Mouse (Mus musculus) liver (tissue): ENCODE data around the gene Rhpn2.

ENCODE experiments used
- DNase-seq: peaks from one replicate; pipeline ENCODE4 v3.0.0-alpha.2; 2020; ENCODE audit warnings: mixed read lengths

Gene Rhpn2

GRCm38 (mm10) chr7:35395734-35396456, 61.9 kb downstream of the Rhpn2 start:
- peak; percentile 33 for DNase-seq

DNA sequence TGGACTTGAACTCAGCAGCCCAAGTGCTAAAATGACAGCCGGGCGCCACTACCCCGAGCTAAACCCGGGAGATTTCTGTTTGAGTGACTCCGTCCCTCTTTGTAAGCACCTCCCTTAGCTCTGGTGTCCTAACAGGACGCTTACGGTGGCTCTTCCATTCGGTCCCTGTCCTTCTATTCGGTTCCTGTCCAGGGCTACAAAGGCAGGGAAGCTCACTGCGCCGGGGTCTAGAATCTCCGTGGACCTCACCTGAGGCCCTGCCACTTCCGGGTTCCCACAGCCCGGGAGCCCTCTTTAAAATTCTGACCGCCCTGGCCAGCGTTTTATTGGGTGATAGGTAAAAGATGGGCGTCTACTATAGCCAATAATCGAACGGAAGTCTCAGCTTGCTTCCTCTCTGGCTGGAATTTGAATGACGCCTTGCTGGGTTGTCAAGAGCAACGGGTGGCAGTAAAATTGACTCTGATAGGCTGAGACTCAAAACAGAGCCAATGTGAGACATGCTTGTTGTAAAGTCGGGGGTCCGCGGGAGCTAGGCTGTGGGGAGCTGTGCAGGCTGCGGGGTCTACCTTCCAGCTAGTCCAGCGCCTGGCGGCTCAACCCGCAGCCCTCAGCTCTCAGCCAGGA, 62.7 kb downstream of the Rhpn2 start, which contains the start of the genes Faap24 and Cep89:
Faap24 (minus strand) TSS at position 295 of the 627 bp plus-strand sequence.
Cep89 (plus strand) TSS at position 494 of the 627 bp plus-strand sequence.
- peak; percentile 90 for DNase-seq

- no peak for DNase-seq
Measured at GRCm38 (mm10) chr7:35401169-35401568, 67.2 kb downstream of the Rhpn2 start.

- DNase-seq, result no peak
Measured at GRCm38 (mm10) chr7:35415226-35415625, 81.3 kb downstream of the Rhpn2 start.

GRCm38 (mm10) chr7:35415801-35416653, 82.1 kb downstream of the Rhpn2 start:
- DNase-seq, result no peak

DNA sequence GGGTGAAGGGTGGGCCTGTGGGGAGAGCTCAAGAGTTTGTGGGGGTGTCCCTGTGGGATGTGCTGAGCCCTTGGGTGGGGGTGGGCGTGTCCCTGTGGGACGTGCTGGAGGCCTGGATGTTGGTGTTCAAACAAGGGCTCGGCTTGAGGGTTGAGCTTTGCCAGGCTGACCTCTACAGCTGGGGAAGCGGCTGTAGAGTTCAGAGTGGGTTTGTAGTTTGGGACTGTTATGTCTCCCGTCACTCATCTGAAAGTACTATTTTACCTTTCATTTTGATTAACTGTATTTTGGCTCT, 82.6 kb downstream of the Rhpn2 start:
- DNase-seq, result no peak

- no peak for DNase-seq
Measured at GRCm38 (mm10) chr7:35423071-35423470, 89.1 kb downstream of the Rhpn2 start.

GRCm38 (mm10) chr7:35428146-35428545, 94.2 kb downstream of the Rhpn2 start:
- DNase-seq, result no peak

DNA sequence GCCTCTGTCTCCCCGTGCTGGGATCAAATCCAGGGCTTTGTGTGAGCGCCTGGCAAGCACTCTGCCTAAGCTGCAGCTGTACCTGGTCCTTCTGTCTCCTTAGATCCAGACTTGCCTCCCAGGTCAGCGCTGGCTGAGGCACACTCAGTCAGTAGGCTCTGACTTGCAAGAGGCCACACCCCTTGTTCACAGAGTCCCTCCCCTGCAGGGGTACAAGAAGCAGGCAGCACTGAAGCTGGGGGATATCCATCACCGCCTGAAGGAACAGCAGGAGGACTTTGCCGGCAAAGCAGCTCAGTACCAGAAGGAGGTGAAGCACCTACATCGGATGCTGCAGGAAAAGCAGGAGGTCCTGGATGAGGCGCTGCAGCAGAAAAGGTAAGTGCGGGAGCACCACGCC, 101.3 kb downstream of the Rhpn2 start:
- no peak for DNase-seq
